Mouse (Mus musculus): Measurements from ENCODE around the gene Cfap97d2.

Gene Cfap97d2

GRCm38 (mm10) chr8:13687101-13687717, 18.5 kb upstream of the Cfap97d2 start:
- peak; percentile 42 for DNase-seq (ENCODE audit: low read depth, low spot score)

DNA sequence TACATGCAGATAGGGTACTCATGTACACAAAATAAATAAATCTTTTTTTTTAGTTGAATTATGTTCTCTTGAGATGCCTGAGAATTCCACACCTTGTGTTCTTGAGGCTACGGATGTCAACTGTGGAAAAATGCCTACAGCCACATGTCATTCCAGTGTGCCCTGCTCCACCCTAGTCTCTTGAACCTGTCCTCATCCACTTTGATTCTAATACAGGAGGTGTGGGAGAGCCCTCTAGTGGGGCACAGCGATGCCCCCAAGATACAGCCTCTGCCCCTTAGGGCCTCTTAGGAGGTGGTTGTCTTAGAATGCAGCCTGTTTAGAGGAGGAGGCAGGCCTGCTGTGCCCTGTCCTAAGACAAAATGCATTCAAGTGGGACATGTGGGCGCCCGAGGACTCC, 17.7 kb upstream of the Cfap97d2 start:
- DNase-seq (ENCODE audit: low read depth, low spot score), result peak; percentile 40

GRCm38 (mm10) chr8:13688461-13688860, 17.2 kb upstream of the Cfap97d2 start:
- DNase-seq (ENCODE audit: low read depth, low spot score), result no peak

DNA sequence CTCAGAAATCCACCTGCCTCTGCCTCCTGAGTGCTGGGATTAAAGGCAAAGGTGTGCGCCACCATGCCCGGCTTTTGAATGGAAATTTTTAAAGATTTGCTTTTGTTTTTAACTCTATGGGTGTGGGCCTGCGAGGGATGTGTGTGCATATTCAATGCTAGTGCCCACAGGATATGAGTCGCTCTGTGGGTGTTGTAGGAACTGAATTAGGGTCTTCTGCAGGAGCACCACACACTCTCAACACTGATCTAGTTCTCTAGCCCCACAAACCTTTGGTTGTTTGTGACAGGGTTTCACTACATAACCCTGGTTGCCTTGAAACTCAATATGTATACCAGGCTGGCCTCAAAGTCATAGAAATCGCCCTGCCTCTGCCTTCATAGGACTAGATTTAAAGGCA, 16.4 kb upstream of the Cfap97d2 start:
- no peak for DNase-seq (ENCODE audit: low read depth, low spot score)

DNA sequence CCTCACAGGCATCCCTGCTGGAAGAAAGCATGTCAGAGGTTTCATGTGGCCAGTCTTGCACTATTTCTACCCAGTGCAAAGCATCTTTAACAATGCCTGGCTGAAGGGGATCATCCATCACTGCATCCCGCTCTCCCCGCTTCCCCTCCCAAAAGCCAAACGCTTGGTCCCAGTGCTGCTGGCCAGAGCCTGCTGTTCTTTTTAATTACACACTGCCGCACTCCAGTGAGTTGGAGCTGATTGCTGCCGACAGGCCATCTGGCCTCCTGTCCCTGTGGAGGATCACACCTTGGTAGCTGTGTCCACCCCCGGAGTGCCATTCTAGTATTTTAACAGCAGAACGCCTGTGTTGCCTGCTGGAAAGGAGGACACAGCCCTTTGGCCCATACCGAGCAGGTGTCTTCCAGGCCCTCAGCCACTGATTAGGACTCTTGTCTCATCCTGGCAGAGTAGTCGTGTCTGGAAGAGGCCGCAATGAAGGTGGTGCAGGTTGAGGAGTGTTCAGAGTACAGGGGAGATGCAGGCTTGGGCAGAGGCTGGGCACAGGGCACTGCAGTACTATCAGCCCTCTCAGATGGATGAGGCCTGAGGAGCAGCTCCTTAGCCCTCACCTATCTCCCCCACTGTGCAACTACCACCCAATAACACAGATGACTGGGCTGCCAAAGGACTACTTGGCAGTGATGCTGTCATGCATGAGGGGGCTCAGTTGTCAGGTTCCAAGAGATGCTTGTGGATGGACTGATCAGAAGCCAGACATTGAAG, 13.2 kb upstream of the Cfap97d2 start:
- DNase-seq (ENCODE audit: low read depth, low spot score), result no peak

DNA sequence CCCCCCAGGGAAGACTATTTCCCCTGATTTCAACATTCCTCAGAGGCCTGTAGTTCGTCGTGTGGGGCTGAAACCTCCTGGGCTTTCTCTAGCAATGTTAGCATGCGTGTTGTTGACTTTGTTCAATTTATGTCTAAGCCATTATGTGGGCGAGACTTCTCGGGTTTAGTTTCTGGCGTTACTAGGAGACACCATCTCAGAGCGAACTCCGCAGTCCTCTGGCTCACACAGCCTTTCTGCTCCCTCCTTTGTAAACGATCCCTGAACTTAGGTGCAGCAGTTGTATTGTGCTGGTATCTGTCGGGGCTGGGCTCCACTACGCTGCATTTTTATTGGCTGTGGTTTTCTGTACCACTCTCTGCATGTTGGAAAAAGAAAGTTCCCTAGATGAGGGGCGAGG, 11.0 kb upstream of the Cfap97d2 start:
- no peak for DNase-seq (ENCODE audit: low read depth, low spot score)

DNA sequence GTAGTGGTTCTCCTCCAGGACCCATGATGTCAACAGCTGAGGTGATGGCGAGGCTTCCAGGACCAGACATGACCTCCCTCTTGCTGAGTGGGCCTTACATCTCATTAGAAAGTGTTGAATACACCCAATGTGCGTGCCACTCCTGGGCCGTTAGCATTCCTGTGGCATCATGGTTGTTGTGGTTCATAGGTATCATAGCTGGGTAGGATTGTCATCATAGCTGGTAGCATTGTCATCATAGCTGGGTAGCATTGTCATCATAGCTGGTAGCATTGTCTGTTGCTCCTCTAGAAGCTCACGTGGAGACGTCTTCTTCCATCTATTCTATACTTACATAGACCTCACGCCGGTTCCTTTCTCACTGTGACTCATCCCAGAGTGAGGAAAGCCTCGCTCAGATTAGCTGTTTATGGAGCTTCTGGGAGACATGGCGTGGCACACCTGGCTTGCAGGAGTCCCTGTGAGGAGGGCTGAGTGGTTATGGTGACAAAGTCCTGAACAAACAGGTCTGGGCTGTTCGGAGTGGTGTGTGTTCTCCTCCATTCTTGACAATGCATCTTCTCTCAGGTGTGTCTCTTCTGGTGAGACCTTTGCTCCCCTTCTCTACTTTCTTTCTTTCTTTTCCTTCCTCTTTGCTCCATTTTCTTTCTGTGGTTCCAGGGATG, 10.4 kb upstream of the Cfap97d2 start:
- no peak for DNase-seq (ENCODE audit: low read depth, low spot score)

DNA sequence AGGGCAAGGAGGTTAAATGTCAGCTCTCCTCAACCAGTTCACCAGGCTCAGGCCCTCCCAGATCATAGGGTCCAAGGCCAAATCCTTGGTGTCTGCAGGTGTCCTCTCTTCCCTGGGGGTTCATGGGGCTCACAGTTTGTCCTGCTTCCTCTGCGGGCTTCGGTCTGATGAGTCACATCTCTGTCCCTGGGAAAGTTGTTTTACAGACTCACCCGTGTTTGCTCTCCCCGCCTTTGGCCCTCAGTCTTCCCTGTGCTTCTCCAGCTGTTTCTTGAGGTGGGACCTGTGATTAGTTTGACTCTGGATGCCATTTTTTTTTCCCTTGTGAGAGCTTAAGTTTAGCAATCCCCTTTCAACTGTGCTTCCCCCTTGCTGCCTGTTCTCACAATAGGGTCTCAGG, 9.5 kb upstream of the Cfap97d2 start:
- DNase-seq (ENCODE audit: low read depth, low spot score), result no peak

DNA sequence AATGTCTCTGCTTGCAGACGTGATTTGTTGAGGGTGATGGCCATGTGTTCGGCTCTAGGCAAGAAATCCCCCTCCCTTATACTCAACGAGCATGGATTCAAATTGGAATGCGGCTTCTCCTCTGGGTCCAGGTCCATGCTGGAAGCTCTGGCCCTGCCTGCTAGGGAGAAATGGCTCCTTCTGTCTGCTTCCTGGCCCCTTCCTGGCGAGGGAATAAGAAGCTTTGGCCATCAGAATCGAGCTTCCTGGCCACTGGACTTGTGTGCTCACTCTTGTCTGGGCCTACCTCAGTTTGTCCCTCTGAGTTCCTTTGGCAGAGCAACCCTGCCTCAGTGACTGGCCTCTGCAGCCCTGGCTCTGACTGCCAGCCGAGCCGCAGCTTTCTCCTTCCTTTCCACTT, 8.5 kb upstream of the Cfap97d2 start:
- DNase-seq (ENCODE audit: low read depth, low spot score), result no peak

DNA sequence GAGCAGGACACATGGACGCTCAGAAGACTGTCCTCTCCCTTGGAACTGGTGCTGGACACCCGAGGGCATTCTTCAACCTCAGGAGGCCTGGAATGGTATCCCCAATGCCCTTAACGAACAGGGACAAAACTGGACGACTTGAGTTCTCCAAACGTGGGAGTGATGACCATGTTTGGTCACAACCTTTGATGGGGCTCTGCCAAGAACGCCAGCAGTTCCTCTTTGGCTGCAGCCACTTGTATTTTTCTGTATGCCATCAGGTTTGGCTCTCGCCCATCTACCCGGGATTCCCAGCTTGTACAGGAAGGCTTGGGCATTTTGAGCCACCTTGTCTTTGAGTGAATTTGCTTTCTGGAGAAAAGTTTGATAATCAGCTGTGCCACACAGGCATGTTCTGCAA, 8.0 kb upstream of the Cfap97d2 start:
- no peak for DNase-seq (ENCODE audit: low read depth, low spot score)

DNA sequence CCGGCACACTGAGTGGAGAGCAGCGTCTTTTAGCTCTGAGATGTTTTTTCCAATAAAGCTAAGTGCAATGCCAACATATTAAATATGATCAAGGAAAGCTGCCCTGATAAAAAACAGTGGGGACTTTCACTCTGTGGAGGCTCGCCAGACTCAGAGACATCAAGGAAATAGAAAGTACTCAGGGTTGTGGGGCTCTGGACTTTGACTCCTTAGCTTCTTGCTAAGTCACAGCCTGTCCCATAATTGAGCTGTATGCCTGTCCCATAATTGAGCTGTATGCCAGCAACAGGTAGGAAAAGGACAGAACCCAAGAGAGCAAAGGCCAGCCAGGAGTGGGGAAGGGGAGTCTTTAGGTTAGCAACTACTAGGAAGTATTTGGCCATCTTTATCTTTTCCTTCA, 7.4 kb upstream of the Cfap97d2 start:
- DNase-seq (ENCODE audit: low read depth, low spot score), result no peak

GRCm38 (mm10) chr8:13699323-13699949, 6.3 kb upstream of the Cfap97d2 start:
- no peak for DNase-seq (ENCODE audit: low read depth, low spot score)

GRCm38 (mm10) chr8:13702755-13703154, 2.9 kb upstream of the Cfap97d2 start:
- DNase-seq (ENCODE audit: low read depth, low spot score), result no peak

- no peak for DNase-seq (ENCODE audit: low read depth, low spot score)
Measured at GRCm38 (mm10) chr8:13703756-13704155, 1.9 kb upstream of the Cfap97d2 start.

DNA sequence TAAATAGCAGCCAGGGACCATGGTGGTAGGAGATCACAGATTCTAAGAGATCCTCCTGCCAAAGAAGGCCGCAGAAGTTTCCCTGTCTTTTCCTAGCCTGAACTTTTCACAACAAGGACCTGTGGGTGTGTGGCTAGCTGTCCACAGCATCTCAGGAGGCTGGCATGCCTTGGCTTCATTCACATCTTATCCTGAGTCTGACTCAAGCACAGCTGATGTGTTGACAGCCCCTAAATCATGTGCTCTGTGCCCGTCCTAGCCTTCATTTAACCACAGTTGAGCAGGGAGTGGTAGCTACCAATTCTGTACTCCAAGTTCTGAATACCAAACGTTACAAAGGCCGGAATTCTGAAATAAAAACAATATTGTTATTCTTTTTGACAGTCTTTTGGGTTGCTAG, 1.4 kb upstream of the Cfap97d2 start:
- no peak for DNase-seq (ENCODE audit: low read depth, low spot score)

GRCm38 (mm10) chr8:13706918-13707317, 1.2 kb downstream of the Cfap97d2 start:
- no peak for DNase-seq (ENCODE audit: low read depth, low spot score)

DNA sequence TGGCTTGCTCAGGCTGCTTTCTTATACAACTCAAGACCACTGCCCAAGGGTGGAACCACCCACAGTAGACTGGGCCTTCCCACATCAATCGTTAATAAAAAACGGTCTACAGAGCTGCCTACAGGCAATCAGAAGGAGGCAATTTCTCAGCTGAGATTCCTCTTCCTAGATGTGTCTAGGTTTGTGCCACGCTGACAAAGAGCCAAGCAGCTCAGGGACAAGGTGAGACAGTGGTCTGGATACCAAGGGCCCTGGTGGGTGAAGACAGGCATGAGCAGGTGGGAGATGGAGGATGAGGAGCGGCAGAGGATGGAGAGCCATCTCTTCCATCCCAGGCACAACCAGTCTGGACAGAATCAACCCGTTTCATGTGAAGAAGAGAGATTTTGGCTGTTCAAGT, 2.8 kb downstream of the Cfap97d2 start:
- no peak for DNase-seq (ENCODE audit: low read depth, low spot score)

DNA sequence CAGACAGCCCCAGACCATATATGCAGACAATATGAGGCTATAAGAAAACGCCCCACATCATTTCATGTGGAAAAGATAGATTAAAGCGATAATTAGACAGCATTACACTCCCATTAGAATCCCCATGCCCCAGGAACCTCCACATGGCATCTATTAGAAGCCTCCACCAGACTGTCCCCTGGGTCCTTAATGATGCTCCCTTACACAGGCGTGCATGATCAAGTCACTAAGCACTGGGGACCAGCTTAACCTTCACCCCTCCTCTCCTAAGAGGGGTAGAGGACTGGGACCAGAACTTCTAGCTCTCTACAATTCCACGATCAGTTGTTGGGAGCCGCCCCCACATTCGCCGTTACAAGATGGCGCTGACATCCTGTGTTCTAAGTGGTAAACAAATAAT, 13.3 kb downstream of the Cfap97d2 start:
- DNase-seq (ENCODE audit: low read depth, low spot score), result no peak

DNA sequence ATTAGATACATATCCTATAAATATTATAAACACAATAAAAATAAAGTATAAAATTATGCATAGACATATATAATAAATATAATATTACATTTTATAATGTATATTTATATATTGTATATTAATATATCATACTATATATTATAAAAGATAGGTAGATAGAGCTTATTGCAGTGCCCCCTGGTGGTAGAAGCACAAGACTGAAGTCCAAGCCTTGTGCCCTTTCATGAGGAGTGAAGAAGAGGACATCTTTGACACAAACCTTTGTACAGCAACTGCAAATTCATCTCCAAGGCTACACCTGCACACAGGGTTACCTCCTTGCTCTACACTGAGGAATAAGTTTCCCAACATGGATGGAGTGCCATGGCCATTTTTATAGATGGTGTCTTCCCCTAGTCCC, 20.0 kb downstream of the Cfap97d2 start:
- peak; percentile 50 for DNase-seq (ENCODE audit: low read depth, low spot score)

DNA sequence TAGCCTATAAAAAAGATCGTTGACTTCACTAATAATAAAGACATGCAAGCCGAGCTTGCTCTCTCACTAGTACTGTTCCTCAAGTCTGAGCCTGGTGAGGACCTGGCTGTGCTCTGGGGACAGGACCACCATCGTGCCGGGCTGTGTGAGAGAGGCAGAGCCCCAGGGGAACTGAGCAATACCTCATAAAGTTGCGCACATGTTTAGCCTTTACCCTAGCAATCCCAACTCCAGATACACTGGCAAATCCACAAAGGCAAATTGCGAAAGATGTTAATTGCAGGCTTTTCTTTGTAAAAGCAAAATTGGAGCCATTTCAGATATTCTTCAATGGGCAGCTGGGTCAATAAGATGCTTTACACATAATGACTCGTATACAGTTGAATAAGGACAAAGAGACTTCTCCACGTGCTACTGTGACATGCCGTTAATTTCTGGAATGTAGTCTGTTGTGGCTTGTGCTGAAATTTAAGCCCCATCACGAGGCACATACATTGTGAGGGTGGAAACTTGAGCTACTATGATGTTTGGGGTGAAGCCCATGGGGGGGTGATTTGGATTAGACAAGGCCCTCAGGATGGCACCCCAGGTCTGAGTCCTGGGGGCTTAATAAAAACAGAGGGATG, 21.9 kb downstream of the Cfap97d2 start:
- DNase-seq (ENCODE audit: low read depth, low spot score), result no peak

DNA sequence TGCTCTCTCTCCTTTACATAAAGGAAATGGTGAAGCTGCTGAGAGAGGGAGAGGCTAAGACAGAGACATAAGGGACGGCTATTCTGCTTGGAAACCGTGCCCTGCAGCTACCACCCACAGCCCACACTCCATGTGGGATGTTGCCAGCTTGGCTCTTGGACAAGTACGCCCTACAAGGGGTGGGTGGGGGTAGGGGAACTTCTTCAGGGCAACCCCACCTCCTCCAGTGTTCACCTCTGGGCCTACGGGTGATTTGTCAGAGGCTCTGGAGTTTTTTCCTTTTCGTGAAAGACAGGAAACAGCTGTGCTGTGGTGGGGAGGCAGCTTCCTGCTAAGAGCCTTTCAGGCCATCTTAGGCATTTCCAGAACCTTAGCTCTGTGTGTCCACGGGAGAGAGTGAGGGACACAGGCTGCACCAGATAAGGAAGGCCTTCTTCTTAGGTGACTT, 34.7 kb downstream of the Cfap97d2 start:
- DNase-seq (ENCODE audit: low read depth, low spot score), result no peak
